Mouse (Mus musculus) inflammation-experienced regulatory T-cells, adult 6 months (primary cell): ENCODE data around the gene Aip. TPM values are rescaled to one million over a fixed set of nuclear protein-coding genes. Genes with fewer than 3 reads are reported as not detected.

Experiments
- ATAC-seq: one replicate; pipeline ENCODE4 v1.8.0; 2017
- polyA plus RNA-seq, 3 experiments: library from polyadenylated mRNA; unstranded; fragments of 100-300 nt; shearing (Covaris generic); gene quantifications; one replicate each; pipeline ENCODE4 v1.2.1; 2017

Gene Aip
- polyA plus RNA-seq, 3 experiments from 2014 or later: 171 to 228 (median 197) TPM

DNA sequence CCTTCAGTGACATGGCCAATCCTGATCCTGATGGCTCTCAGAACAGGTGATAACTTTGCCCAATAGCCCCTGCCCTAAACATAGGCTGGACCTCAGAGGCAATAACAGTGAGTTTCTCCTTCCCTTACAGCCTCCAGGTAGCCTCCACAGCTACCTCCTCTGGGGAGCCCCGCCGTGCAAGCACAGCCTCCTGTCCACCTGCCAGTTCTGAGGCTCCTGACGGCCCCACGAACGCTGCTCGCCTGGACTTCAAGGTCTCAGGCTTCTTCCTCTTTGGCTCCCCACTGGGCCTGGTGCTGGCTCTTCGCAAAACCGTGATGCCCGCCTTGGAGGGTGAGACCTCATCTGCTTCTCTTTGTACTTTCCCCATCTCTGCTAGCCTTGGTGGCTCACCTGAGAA is 17.1 kb downstream of the Aip start:
- no peak for ATAC-seq

- ATAC-seq: no peak
These were observed 19.0 kb downstream of the Aip start for GRCm38 (mm10) chr19:4106654-4107053.

GRCm38 (mm10) chr19:4104675-4105194 is 20.9 kb downstream of the Aip start:
- no peak for ATAC-seq

- ATAC-seq: no peak
These were observed 21.9 kb downstream of the Aip start for GRCm38 (mm10) chr19:4103792-4104191.

DNA sequence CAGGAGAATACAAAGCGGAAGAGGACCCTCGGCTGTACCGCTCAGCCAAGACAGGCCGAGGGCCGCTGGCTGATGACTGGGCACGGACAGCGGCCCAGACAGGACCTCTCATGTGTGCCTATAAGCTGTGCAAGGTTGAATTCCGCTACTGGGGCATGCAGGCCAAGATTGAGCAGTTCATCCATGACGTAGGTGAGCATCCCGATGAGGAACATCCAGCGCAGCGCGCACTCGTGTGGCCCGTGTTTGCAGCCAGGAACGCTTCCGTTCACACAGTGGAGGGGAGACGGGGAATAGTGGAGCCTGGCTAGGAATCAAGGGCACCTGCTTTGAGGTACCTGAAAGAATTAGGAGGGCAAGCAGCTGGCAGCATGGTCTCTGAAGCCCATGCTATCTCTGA is 22.4 kb downstream of the Aip start:
- ATAC-seq: no peak

GRCm38 (mm10) chr19:4102626-4103025 is 23.0 kb downstream of the Aip start:
- no peak for ATAC-seq

- no peak for ATAC-seq
These were observed 23.6 kb downstream of the Aip start for GRCm38 (mm10) chr19:4102049-4102448.

DNA sequence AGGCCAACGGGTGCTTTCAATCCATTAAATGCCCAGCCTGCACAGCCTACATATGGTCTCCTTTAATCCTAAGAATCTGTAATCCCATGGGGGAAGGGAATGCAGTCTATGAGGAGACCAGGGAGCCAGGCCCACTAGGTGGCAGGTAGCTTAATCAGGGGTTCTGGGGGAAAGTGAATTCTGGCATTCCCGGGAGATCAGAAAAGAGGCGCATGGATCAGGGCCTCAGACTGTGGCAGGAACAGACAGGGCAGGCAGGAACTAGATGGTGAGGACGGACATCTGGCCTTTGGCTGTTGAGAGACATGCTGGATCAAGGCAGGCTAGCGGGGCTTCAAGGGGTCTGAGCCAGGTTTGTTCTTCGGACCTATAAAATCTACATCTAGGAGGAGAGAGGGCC is 24.2 kb downstream of the Aip start:
- no peak for ATAC-seq

- ATAC-seq: no peak
These were observed 24.9 kb downstream of the Aip start for GRCm38 (mm10) chr19:4100718-4101261.

GRCm38 (mm10) chr19:4099837-4100717 is 25.6 kb downstream of the Aip start, which contains the start of gene Pitpnm1:
Gene Pitpnm1, plus strand, starts transcription at chr19:4099998.
- no peak for ATAC-seq

- ATAC-seq: peak; percentile 32
These were observed 26.6 kb downstream of the Aip start for GRCm38 (mm10) chr19:4099056-4099455.

DNA sequence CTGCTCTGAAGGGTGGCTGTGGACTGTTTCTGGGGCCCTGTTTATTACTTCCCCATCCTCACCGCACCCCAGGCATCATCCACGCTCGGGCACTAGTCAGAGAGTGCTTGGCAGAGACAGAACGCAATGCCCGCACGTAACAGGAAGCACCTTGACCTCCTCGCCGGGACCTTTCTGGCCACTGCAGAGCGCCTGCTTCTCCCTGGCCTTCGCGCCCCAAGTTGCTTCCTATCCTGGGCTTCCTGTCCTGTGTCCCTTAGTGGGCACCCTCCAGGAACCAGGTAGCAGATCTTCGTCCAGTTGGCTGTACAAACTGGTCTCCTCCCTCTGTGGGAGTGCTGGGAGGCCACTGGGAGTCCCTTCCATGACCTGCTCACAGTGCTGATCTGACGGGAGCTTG is 27.2 kb downstream of the Aip start:
- ATAC-seq: no peak

GRCm38 (mm10) chr19:4097441-4097825 is 28.2 kb downstream of the Aip start:
- ATAC-seq: peak; percentile 18

- peak; percentile 77 for ATAC-seq
These were observed 28.8 kb downstream of the Aip start, which contains the start of gene Cdk2ap2 for GRCm38 (mm10) chr19:4096642-4097440. Gene Cdk2ap2, plus strand, starts transcription at chr19:4097182.

DNA sequence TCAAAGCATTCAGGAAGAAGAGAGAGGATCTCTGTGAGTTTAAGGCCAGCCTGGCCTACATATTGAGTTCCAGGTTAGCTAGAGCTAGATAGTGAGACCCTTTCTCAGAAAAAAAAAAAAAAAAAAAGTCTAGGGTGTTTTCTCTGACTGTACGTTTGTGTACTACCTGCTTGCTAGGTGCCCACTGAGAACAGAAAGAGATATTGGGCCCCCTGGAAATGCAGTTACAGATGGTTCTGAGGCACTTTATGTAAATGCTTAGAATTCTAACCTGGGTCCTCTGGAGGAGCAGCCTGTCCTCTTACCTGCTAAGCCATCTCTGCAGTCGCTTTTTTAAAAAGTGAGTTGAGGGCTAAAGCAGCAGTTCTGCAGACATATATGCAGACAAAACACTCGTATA is 29.9 kb downstream of the Aip start:
- no peak for ATAC-seq

DNA sequence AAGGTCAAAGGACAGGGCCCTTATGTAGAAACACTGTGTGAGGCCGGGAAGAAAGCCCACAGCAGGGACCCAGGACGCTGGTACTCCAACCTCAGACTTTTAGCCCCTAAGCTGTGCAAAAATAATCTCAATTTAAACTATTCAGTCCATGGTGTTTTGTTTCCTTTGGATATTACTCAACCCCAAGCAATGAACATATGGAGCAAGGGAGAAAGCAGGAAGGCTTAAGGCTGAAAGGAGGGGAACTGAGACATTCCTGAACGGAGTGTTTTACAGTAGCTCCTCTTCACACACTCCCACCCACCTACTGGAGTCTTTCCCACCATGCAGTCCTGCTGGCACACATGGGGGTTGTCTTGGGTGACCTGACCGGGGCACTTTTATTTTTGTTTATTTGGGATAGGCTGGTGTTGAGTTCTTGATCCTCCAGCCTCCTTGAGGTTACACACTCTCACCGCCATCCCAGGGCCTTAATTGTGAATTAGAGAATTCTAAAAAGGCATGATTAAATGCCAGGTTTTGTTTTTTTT is 30.8 kb downstream of the Aip start:
- no peak for ATAC-seq

DNA sequence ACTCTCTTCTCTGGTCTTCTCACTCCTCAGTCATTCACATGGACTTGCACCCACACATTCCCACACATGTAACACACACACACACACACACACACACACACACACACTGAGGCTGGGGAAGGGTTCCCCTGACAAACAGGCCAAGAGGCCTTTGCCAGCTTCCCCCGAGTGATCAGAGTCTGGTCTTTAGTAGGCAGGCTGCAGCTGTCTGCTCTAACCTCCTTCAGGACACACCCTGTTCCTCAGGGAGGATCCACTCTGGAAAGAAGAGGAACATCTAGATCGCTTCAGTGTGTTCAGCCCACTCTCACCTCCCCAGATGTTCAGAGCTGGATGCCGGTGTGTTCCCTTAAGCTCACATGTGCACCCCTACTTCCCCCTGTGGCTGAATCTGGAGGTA is 31.3 kb downstream of the Aip start:
- no peak for ATAC-seq

GRCm38 (mm10) chr19:4093772-4094171 is 31.9 kb downstream of the Aip start:
- peak; percentile 66 for ATAC-seq

- ATAC-seq: no peak
These were observed 32.9 kb downstream of the Aip start for GRCm38 (mm10) chr19:4092750-4093149.

DNA sequence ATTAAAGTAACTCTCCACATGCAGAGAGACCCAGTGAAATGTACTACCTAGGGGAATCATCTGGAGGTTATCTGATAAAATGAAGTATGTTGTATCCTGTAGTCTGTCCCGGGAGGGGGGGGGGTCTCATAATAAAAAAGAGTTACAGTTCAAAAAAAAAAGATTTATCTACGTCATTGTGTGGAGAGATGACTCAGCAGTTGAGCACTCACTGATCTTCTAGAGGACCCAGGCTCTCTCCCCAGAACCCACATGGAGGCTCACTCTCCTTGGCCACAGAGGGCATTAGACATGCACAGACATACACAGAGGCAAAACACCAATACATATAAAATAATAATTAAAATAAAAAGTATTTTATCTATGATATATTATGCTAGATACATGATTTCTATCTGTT is 34.3 kb downstream of the Aip start:
- ATAC-seq: no peak

DNA sequence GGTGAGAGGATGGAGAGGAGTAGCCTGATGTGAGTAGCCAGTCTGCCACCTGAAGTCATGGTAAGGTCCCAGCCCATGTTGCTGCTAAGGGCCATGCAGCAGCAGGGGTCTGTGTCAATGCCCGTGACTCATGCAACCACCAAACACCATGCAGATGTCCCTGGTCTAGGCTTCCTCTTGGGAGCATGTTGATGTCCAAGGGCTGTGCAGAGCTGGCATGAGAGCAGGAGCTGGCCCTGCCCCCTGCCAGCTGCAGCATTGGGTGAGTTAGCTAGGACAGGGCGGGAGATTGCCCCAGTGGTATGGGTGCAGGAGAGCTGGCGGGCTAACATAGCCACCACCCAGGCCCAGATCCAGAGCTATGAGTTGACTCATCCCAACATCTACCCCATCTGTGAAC is 35.2 kb downstream of the Aip start:
- no peak for ATAC-seq

DNA sequence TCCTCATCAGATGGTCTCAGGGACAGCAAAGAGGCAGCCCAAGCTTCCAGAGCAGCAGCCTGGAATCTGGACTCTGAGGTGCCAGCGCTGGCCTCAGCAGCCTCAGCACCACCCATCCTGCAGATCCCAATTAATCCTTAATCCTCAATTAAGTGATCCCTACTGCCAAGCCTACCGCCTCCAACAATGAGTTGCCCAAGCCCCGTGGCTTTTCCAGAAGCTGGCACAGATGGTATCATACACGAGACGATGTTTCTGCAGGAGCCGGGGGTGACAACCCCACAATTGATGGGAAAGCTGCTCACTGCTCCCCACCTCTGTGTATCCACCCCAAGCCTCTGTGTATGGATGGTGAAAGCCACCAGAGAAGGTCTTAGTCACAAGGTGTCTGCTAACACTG is 36.5 kb downstream of the Aip start:
- ATAC-seq: no peak

- no peak for ATAC-seq
These were observed 37.5 kb downstream of the Aip start for GRCm38 (mm10) chr19:4088146-4088545.
